Mouse (Mus musculus): ENCODE measurements around the gene Olfr352. TPM values are rescaled to one million over a fixed set of nuclear protein-coding genes. Genes with fewer than 3 reads are reported as not detected.

Olfr352 gene
- not detected in 2 replicates for polyA plus RNA-seq (2016; fragmentation: Nextera tagmentation; extraction: Ambion mirVana)

DNA sequence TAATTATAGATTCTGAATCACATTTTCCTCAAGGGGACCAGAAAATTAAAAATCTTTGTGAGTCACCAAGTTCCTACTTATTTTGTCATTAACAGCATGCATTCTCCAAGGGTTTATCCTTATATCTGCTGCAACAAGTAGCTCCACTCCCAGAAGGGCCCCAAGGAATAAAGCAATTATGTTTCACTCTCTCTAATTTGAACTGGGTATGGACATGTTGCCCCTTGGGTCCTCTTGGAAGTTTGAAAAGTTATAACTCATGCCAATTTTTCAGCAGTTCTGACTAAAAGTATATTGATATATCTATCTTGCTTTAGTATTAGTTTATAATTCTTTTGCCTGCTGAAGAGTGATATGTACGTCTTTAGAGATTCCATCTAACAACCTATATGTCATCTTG lies at the start of gene Olfr352:
TSS of gene Olfr352 (plus strand) at position 301 of the 400 bp plus-strand sequence.
- 84% methylated on average over 1 of the region's 1 CpGs for WGBS
- no peaks in the 10 kb centered on the region for H3K27me3 ChIP-seq (replicated peaks; ENCODE audit: low read depth, poor library complexity, severe bottlenecking)

DNA sequence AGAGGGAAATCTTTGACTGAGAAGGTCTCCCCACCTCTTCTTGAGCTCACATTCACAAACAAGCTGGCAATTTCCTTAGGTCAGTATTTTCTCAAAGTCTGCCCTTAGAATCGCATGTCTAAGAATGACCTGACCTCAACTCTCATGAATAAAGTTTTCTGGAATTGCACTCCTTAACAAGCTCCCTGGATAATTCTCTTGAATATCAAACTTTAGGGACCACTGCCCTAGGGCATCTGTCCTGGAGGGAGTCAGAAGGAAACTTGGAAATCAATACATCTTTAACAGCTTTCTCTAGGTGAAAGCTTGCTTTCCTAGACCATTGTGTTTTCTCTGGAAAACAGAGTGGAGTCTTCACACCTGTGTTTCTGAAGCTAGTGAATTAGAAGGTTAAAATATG lies 22.2 kb upstream of the Olfr352 start, which contains the start of gene Olfr350:
TSS of gene Olfr350 (plus strand) at position 301 of the 400 bp plus-strand sequence.
- 85% methylated on average over 1 of the region's 1 CpGs for WGBS
- Histone ChIP-seq H3K36me3 (replicated peaks) (no peaks in the 10 kb centered on the region), H3K4me1 (no peaks in the 10 kb centered on the region), H3K27ac (replicated peaks) (no peak within 1 kb of the TSS), H3K27me3 (replicated peaks; ENCODE audit: low read depth, poor library complexity, severe bottlenecking) (no peaks in the 10 kb centered on the region), H3K9me3 (peaks cover 23% of the 10 kb centered on the region), H3K4me3 (no peak within 1 kb of the TSS)
- no peak for DNase-seq (ENCODE audit: low spot score)

More for the DNA sequence above, at the start of gene Olfr352:
- Histone ChIP-seq H3K36me3 (replicated peaks) (no peaks in the 10 kb centered on the region), H3K4me1 (no peaks in the 10 kb centered on the region), H3K9me3 (peaks cover 24% of the 10 kb centered on the region; the same call in 1 of the 2 replicates), H3K27ac (replicated peaks) (no peak within 1 kb of the TSS), H3K4me3 (no peak within 1 kb of the TSS)
- DNase-seq (ENCODE audit: low spot score): no peak

DNA sequence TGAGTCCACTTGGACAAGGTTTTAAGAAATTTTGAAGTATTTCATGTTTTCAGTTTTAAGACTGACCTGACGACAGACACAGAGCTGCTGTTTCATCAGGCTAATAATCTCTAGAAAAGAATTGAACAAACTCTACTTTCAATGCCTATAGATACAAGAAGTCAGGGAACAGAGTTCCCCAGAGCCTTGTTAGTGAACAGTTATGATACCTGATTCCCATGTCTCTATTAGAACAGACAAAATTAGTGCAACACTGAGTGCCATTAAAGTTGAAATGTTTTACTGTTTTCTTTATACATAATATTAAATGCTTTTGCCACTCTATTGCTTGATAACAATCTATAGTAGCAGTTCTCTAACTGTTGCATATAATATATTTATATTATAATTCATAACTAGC lies 5.7 kb upstream of the Olfr352 start, which contains the start of gene Olfr351:
TSS of gene Olfr351 (minus strand) at position 101 of the 400 bp plus-strand sequence.
- no peaks in the 10 kb centered on the region for H3K27me3 ChIP-seq (replicated peaks; ENCODE audit: low read depth, poor library complexity, severe bottlenecking)
- H3K4me1 ChIP-seq: no peaks in the 10 kb centered on the region
- H3K9me3 ChIP-seq: peaks cover 26% of the 10 kb centered on the region; the same call in 1 of the 2 replicates
- no peaks in the 10 kb centered on the region for H3K36me3 ChIP-seq (replicated peaks)
- H3K27ac ChIP-seq (replicated peaks): no peak within 1 kb of the TSS
- WGBS: 87% methylated on average over 1 of the region's 1 CpGs
- no peak within 1 kb of the TSS for H3K4me3 ChIP-seq
- DNase-seq (ENCODE audit: low spot score): no peak

- peaks cover 29% of the 10 kb centered on the region for H3K9me3 ChIP-seq
- H3K36me3 ChIP-seq (replicated peaks): no peaks in the 10 kb centered on the region
- H3K27me3 ChIP-seq (replicated peaks; ENCODE audit: low read depth, poor library complexity, severe bottlenecking): no peaks in the 10 kb centered on the region
- H3K27ac ChIP-seq (replicated peaks): no peak within 1 kb of the TSS
- H3K4me1 ChIP-seq: no peaks in the 10 kb centered on the region
- no peak within 1 kb of the TSS for H3K4me3 ChIP-seq
- DNase-seq (ENCODE audit: low spot score): no peak
Observed at GRCm38 (mm10) chr2:36892836-36893235, 24.6 kb downstream of the Olfr352 start, which contains the start of gene Olfr353. Olfr353 (minus strand) TSS chr2:36892936.

- Histone ChIP-seq H3K4me1 (no peaks in the 10 kb centered on the region), H3K4me3 (no peak overlapping the region), H3K27ac (replicated peaks) (no peak overlapping the region), H3K27me3 (replicated peaks; ENCODE audit: low read depth, poor library complexity, severe bottlenecking) (no peaks in the 10 kb centered on the region), H3K36me3 (replicated peaks) (no peaks in the 10 kb centered on the region), H3K9me3 (peaks cover 42% of the 10 kb centered on the region)
- DNase-seq (ENCODE audit: low spot score): no peak
Observed at GRCm38 (mm10) chr2:36897114-36897513, 28.9 kb downstream of the Olfr352 start.

- no peaks in the 10 kb centered on the region for H3K36me3 ChIP-seq (replicated peaks)
- H3K27me3 ChIP-seq (replicated peaks; ENCODE audit: low read depth, poor library complexity, severe bottlenecking): no peaks in the 10 kb centered on the region
- H3K9me3 ChIP-seq: peaks cover 30% of the 10 kb centered on the region
- H3K4me3 ChIP-seq: no peak within 1 kb of the TSS
- H3K4me1 ChIP-seq: no peaks in the 10 kb centered on the region
- no peak for DNase-seq (ENCODE audit: low spot score)
- no peak within 1 kb of the TSS for H3K27ac ChIP-seq (replicated peaks)
Observed at GRCm38 (mm10) chr2:36905380-36905779, 37.1 kb downstream of the Olfr352 start, which contains the start of gene Olfr354. Olfr354 (plus strand) TSS chr2:36905680.

Other genes with a start within 250 kb of the Olfr352 start
- gene Olfr345, start 228.4 kb upstream of the Olfr352 start, polyA plus RNA-seq (2016; fragmentation: Nextera tagmentation; extraction: Ambion mirVana): not detected in 2 replicates
- gene Olfr346, start 182.7 kb upstream of the Olfr352 start, polyA plus RNA-seq (2016; fragmentation: Nextera tagmentation; extraction: Ambion mirVana): not detected in 2 replicates
- gene Olfr347, start 136.6 kb upstream of the Olfr352 start, polyA plus RNA-seq (2016; fragmentation: Nextera tagmentation; extraction: Ambion mirVana): not detected in 2 replicates
- not detected in 2 replicates for gene Olfr348, start 84.2 kb upstream of the Olfr352 start, polyA plus RNA-seq (2016; fragmentation: Nextera tagmentation; extraction: Ambion mirVana)
- not detected in 2 replicates for gene Olfr50, start 77.9 kb upstream of the Olfr352 start, polyA plus RNA-seq (2016; fragmentation: Nextera tagmentation; extraction: Ambion mirVana)
- gene Olfr3, start 51.4 kb upstream of the Olfr352 start, polyA plus RNA-seq (2016; fragmentation: Nextera tagmentation; extraction: Ambion mirVana): not detected in 2 replicates
- gene Olfr350, start 22.1 kb upstream of the Olfr352 start, polyA plus RNA-seq (2016; fragmentation: Nextera tagmentation; extraction: Ambion mirVana): not detected in 2 replicates
- gene Olfr351, start 5.8 kb upstream of the Olfr352 start, polyA plus RNA-seq (2016; fragmentation: Nextera tagmentation; extraction: Ambion mirVana): not detected in 2 replicates
- gene Olfr353, start 24.5 kb downstream of the Olfr352 start, polyA plus RNA-seq (2016; fragmentation: Nextera tagmentation; extraction: Ambion mirVana): not detected in 2 replicates
- gene Olfr354, start 37.2 kb downstream of the Olfr352 start, polyA plus RNA-seq (2016; fragmentation: Nextera tagmentation; extraction: Ambion mirVana): not detected in 2 replicates
- gene Olfr355, start 60.4 kb downstream of the Olfr352 start, polyA plus RNA-seq (2016; fragmentation: Nextera tagmentation; extraction: Ambion mirVana): not detected in 2 replicates
- gene Olfr356, start 68.7 kb downstream of the Olfr352 start, polyA plus RNA-seq (2016; fragmentation: Nextera tagmentation; extraction: Ambion mirVana): not detected in 2 replicates
- gene Olfr357, start 125.4 kb downstream of the Olfr352 start, polyA plus RNA-seq (2016; fragmentation: Nextera tagmentation; extraction: Ambion mirVana): not detected in 2 replicates
- not detected in 2 replicates for gene Olfr358, start 140.9 kb downstream of the Olfr352 start, polyA plus RNA-seq (2016; fragmentation: Nextera tagmentation; extraction: Ambion mirVana)
- not detected in 2 replicates for gene Olfr360, start 197.3 kb downstream of the Olfr352 start, polyA plus RNA-seq (2016; fragmentation: Nextera tagmentation; extraction: Ambion mirVana)
- gene Olfr361, start 220.8 kb downstream of the Olfr352 start, polyA plus RNA-seq (2016; fragmentation: Nextera tagmentation; extraction: Ambion mirVana): not detected in 2 replicates
- not detected in 2 replicates for gene Olfr362, start 249.4 kb downstream of the Olfr352 start, polyA plus RNA-seq (2016; fragmentation: Nextera tagmentation; extraction: Ambion mirVana)

Data from embryonic facial prominence, embryonic 10.5 days (tissue).